Mouse (Mus musculus) heart, postnatal 4 days (tissue): Measurements from ENCODE around the gene Zscan22. TPM values are rescaled to one million over a fixed set of nuclear protein-coding genes. Genes with fewer than 3 reads are reported as not detected.
"Not testable (repeated sequence)": the region's sequence is repeated elsewhere in the genome, so short reads cannot be mapped to it uniquely, and the experiment has no call there.

Source experiments
- DNase-seq: peaks from one replicate; pipeline ENCODE4 v3.0.0; 2021
- total RNA-seq, 2 experiments: library from RNA; stranded (reverse); gene quantifications; 2 replicates each; pipeline ENCODE4 v1.2.3; 2021

Gene Zscan22
- total RNA-seq, 2 experiments from 2014 or later: 7.1 to 7.3 TPM

GRCm38 (mm10) chr7:12927693-12928589 lies 30.3 kb downstream of the Zscan22 start:
- peak; percentile 52 for DNase-seq

- no peak for DNase-seq
Measured at GRCm38 (mm10) chr7:12933615-12934140, 36.1 kb downstream of the Zscan22 start.

GRCm38 (mm10) chr7:12934808-12935207 lies 37.2 kb downstream of the Zscan22 start:
- no peak for DNase-seq

- not testable (repeated sequence) for DNase-seq
Measured at GRCm38 (mm10) chr7:12937254-12937803, 39.7 kb downstream of the Zscan22 start.

GRCm38 (mm10) chr7:12940599-12940998 lies 43.0 kb downstream of the Zscan22 start:
- DNase-seq: no peak

GRCm38 (mm10) chr7:12943488-12943887 lies 45.9 kb downstream of the Zscan22 start:
- DNase-seq: no peak

GRCm38 (mm10) chr7:12949032-12949871 lies 51.6 kb downstream of the Zscan22 start:
- peak; percentile 90 for DNase-seq

- DNase-seq: no peak
Measured at GRCm38 (mm10) chr7:12949872-12950229, 52.2 kb downstream of the Zscan22 start.

- no peak for DNase-seq
Measured at GRCm38 (mm10) chr7:12954896-12955295, 57.3 kb downstream of the Zscan22 start.

- no peak for DNase-seq
Measured at GRCm38 (mm10) chr7:12957511-12957910, 59.9 kb downstream of the Zscan22 start.

Other genes starting within 250 kb of the Zscan22 start
- gene Vmn2r55, start 212.8 kb upstream of the Zscan22 start, total RNA-seq: not detected
- gene Vmn2r56, start 162.8 kb upstream of the Zscan22 start, total RNA-seq: under 1 TPM in 1 of 2 experiments, not detected in 1; 0.02 TPM
- gene Zscan18, start 94.2 kb upstream of the Zscan22 start, total RNA-seq: 1 to 10 TPM; 4.0 to 4.6 TPM
- 10 to 100 TPM in 1 of 2 experiments, 1 to 10 TPM in 1; 9.2 to 10.3 TPM for gene Zfp329, start 79.0 kb upstream of the Zscan22 start, total RNA-seq
- 10 to 100 TPM; 21.5 to 22.4 TPM for gene Zfp110, start 63.1 kb upstream of the Zscan22 start, total RNA-seq
- gene Zfp128, start 16.6 kb upstream of the Zscan22 start, total RNA-seq: 1 to 10 TPM; 3.3 to 4.3 TPM
- 100 to 1,000 TPM; 857 to 895 TPM for gene Rps5, start 24.5 kb downstream of the Zscan22 start, total RNA-seq
- under 1 TPM; 0.38 to 0.67 TPM for gene Rnf225, start 29.6 kb downstream of the Zscan22 start, total RNA-seq
- 1 to 10 TPM; 4.9 to 5.4 TPM for gene Zfp324, start 68.0 kb downstream of the Zscan22 start, total RNA-seq
- 1 to 10 TPM; 3.3 to 4.3 TPM for gene Zfp446, start 80.0 kb downstream of the Zscan22 start, total RNA-seq
- not detected for gene Slc27a5, start 100.4 kb downstream of the Zscan22 start, total RNA-seq
- gene Trim28, start 101.3 kb downstream of the Zscan22 start, total RNA-seq: 100 to 1,000 TPM; 240 to 249 TPM
- 10 to 100 TPM; 11.0 to 12.1 TPM for gene Zbtb45, start 112.2 kb downstream of the Zscan22 start, total RNA-seq
- gene Chmp2a, start 137.0 kb downstream of the Zscan22 start, total RNA-seq: 100 to 1,000 TPM; 114 to 129 TPM
- gene Ube2m, start 140.5 kb downstream of the Zscan22 start, total RNA-seq: 100 to 1,000 TPM; 193 to 202 TPM
- gene Mzf1, start 156.9 kb downstream of the Zscan22 start, total RNA-seq: 1 to 10 TPM; 1.2 TPM
- not detected for gene Vmn1r85, start 197.4 kb downstream of the Zscan22 start, total RNA-seq
- not detected for gene Vmn1r86, start 222.1 kb downstream of the Zscan22 start, total RNA-seq
- not detected for gene Vmn1r87, start 242.3 kb downstream of the Zscan22 start, total RNA-seq